In the genomic region with DNA sequence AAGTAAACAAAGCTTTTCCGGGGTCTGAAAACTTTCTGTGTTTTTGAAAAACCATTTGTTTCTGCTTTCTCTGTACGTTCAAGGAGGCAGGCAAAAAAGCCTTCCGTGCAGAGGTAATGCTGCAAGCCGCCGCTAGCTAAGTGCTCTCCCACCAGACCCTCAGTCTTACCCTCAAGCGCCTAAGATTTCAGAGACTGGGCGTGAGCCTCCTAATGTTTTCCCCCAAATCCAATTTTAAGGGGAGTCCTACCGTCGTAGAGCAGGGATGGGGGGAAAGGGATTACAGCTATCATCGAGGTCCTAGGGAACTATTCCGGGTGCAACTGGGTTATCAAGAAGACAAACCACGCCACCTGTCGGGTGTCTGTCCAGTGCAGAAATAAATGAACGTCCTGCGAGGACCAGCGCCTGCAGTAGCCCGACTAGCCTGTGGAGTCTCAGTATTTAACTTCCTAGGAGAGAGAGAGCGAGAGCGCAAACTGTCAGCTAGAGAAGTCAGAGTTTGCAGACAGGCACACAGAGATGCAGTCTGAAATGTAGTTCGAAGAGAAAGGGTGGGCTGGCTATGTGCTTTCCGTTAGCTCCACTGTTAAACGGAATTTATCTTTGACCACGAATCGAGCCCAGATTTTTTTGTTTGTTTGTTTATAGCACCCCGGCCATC, we compare ENCODE assay signal across 8 mouse cellular contexts. TPM values are rescaled to one million over a fixed set of nuclear protein-coding genes. Genes with fewer than 3 reads are reported as not detected.
DNase-seq lines count a peak whose midpoint lies in the region; ATAC-seq lines count a peak whose summit lies in the region.

No protein-coding gene starts in this region.

- H3K4me1 ChIP-seq in embryonic facial prominence, embryonic 13.5 days = peaks cover 33% of the 10 kb centered on the region
- H3K4me1 ChIP-seq in heart, embryonic 10.5 days = peaks cover 9% of the 10 kb centered on the region
- no peaks in the 10 kb centered on the region for H3K4me1 ChIP-seq in kidney, embryonic 14.5 days (ENCODE audit: control insufficient read depth, insufficient read depth, low read length)
- H3K4me1 ChIP-seq in liver, embryonic 13.5 days (replicated peaks) = peaks cover 12% of the 10 kb centered on the region
- peaks cover 4% of the 10 kb centered on the region; the same call in 1 of the 2 replicates for H3K4me1 ChIP-seq in stomach, embryonic 14.5 days (ENCODE audit: control insufficient read depth, insufficient read depth, low read length)

- H3K27ac ChIP-seq in embryonic facial prominence, embryonic 13.5 days = peak overlapping the region; percentile 80; the same call in 1 of the 2 replicates
- H3K27ac ChIP-seq in heart, embryonic 10.5 days = 0 out of 2 replicates have a peak overlapping the region, but pooled peaks have one; percentile 6
- no peak overlapping the region for H3K27ac ChIP-seq in kidney, embryonic 14.5 days (ENCODE audit: low read depth, low read length)
- H3K27ac ChIP-seq in liver, embryonic 13.5 days = no peak overlapping the region
- H3K27ac ChIP-seq in stomach, embryonic 14.5 days (ENCODE audit: low read length) = no peak overlapping the region

- no peaks in the 10 kb centered on the region for H3K9me3 ChIP-seq in embryonic facial prominence, embryonic 13.5 days
- H3K9me3 ChIP-seq in heart, embryonic 10.5 days = no peaks in the 10 kb centered on the region
- no peaks in the 10 kb centered on the region for H3K9me3 ChIP-seq in kidney, embryonic 14.5 days (ENCODE audit: control insufficient read depth, low read length)
- no peaks in the 10 kb centered on the region for H3K9me3 ChIP-seq in liver, embryonic 13.5 days (replicated peaks)
- H3K9me3 ChIP-seq in stomach, embryonic 14.5 days (ENCODE audit: control insufficient read depth, low read depth, low read length) = no peaks in the 10 kb centered on the region

- under 1% methylated on average over 25 of the region's 25 CpGs for WGBS in embryonic facial prominence, embryonic 13.5 days
- 1% methylated on average over 25 of the region's 25 CpGs for WGBS in heart, embryonic 10.5 days
- WGBS in kidney, embryonic 14.5 days = under 1% methylated on average over 25 of the region's 25 CpGs
- under 1% methylated on average over 25 of the region's 25 CpGs for WGBS in liver, embryonic 13.5 days (ENCODE audit: insufficient replicate concordance)
- WGBS in stomach, embryonic 14.5 days = under 1% methylated on average over 25 of the region's 25 CpGs

- no peaks in the 10 kb centered on the region for H3K36me3 ChIP-seq in embryonic facial prominence, embryonic 13.5 days
- H3K36me3 ChIP-seq in heart, embryonic 10.5 days = no peaks in the 10 kb centered on the region
- no peaks in the 10 kb centered on the region for H3K36me3 ChIP-seq in kidney, embryonic 14.5 days (ENCODE audit: control insufficient read depth, insufficient read depth, low read length)
- no peaks in the 10 kb centered on the region for H3K36me3 ChIP-seq in liver, embryonic 13.5 days
- no peaks in the 10 kb centered on the region for H3K36me3 ChIP-seq in stomach, embryonic 14.5 days (ENCODE audit: control insufficient read depth, insufficient read depth, low read length)

- H3K9ac ChIP-seq in embryonic facial prominence, embryonic 13.5 days = peak overlapping the region; percentile 77
- H3K9ac ChIP-seq in kidney, embryonic 14.5 days (ENCODE audit: low read depth, low read length) = peak overlapping the region; percentile 40
- H3K9ac ChIP-seq in liver, embryonic 13.5 days = peak overlapping the region; percentile 29; the same call in 1 of the 2 replicates
- 0 out of 2 replicates have a peak overlapping the region, but pooled peaks have one; percentile 10 for H3K9ac ChIP-seq in stomach, embryonic 14.5 days (replicated peaks; ENCODE audit: low read depth, low read length)

- ATAC-seq in embryonic facial prominence, embryonic 13.5 days (ENCODE audit: insufficient number of reproducible peaks, insufficient read depth, low FRiP score, low TSS enrichment, low read depth) = peak; percentile 65; the same call in 1 of the 2 replicates
- ATAC-seq in kidney, embryonic 14.5 days (ENCODE audit: low FRiP score, low TSS enrichment) = peak; percentile 80
- peak; percentile 78 for ATAC-seq in liver, embryonic 13.5 days (ENCODE audit: low read depth)
- peak; percentile 80 for ATAC-seq in stomach, embryonic 14.5 days (ENCODE audit: insufficient number of reproducible peaks, insufficient read depth, low FRiP score, low read depth)

- H3K4me2 ChIP-seq in embryonic facial prominence, embryonic 13.5 days = peak overlapping the region; percentile 91
- peak overlapping the region; percentile 91 for H3K4me2 ChIP-seq in kidney, embryonic 14.5 days (replicated peaks; ENCODE audit: low read depth, low read length)
- peak overlapping the region; percentile 74 for H3K4me2 ChIP-seq in liver, embryonic 13.5 days
- peak overlapping the region; percentile 93 for H3K4me2 ChIP-seq in stomach, embryonic 14.5 days (replicated peaks; ENCODE audit: low read depth, low read length)

- H3K27me3 ChIP-seq in embryonic facial prominence, embryonic 13.5 days = 0 out of 2 replicates have a peak, but pooled peaks cover 4% of the 10 kb centered on the region
- peaks cover 29% of the 10 kb centered on the region for H3K27me3 ChIP-seq in heart, embryonic 10.5 days (ENCODE audit: insufficient read depth, poor library complexity, severe bottlenecking)
- peaks cover 16% of the 10 kb centered on the region for H3K27me3 ChIP-seq in kidney, embryonic 14.5 days (ENCODE audit: control insufficient read depth, insufficient read depth, low read length)
- H3K27me3 ChIP-seq in liver, embryonic 13.5 days = peaks cover 40% of the 10 kb centered on the region
- H3K27me3 ChIP-seq in stomach, embryonic 14.5 days (ENCODE audit: control insufficient read depth, insufficient read depth, low read length) = 0 out of 2 replicates have a peak, but pooled peaks cover 5% of the 10 kb centered on the region

- peak; percentile 91 for DNase-seq in A20 (ENCODE audit: low read depth, low spot score)
- peak; percentile 88 for DNase-seq in adrenal gland, postnatal 14 days
- DNase-seq in heart, embryonic 10.5 days (ENCODE audit: low spot score) = peak; percentile 93
- DNase-seq in liver, embryonic 13.5 days = peak; percentile 50
- DNase-seq in natural killer cell, adult 2 months (ENCODE audit: low spot score in 2 of 2) = peak; percentile 69 to 78

- H3K4me3 ChIP-seq in embryonic facial prominence, embryonic 13.5 days = peak overlapping the region; percentile 60
- peak overlapping the region; percentile 68 for H3K4me3 ChIP-seq in heart, embryonic 10.5 days
- peak overlapping the region; percentile 57 for H3K4me3 ChIP-seq in kidney, embryonic 14.5 days (ENCODE audit: low read length)
- peak overlapping the region; percentile 57 for H3K4me3 ChIP-seq in liver, embryonic 13.5 days (replicated peaks)
- H3K4me3 ChIP-seq in stomach, embryonic 14.5 days (ENCODE audit: low read depth, low read length) = peak overlapping the region; percentile 53

RNA-seq across cellular contexts. Expression of a gene that starts 0.5 kb away (rescaled TPM):
- total RNA-seq in adrenal gland, postnatal 14 days (2021) = 0.19 and 0.30 TPM in 2 replicates
- polyA plus RNA-seq in embryonic facial prominence, embryonic 13.5 days (2015; fragmentation: Nextera tagmentation; extraction: Ambion mirVana) = 74.0 and 111 TPM in 2 replicates
- polyA plus RNA-seq in heart, embryonic 10.5 days (2016; fragmentation: Nextera tagmentation; extraction: Ambion mirVana) = 1.2 and 2.5 TPM in 2 replicates
- 1.9 and 2.6 TPM in 2 replicates for polyA plus RNA-seq in kidney, embryonic 14.5 days (2014; fragmentation: Nextera tagmentation; extraction: Ambion mirVana)
- 1.1 TPM in 2 replicates for polyA plus RNA-seq in liver, embryonic 13.5 days (2015; fragmentation: Nextera tagmentation; extraction: Ambion mirVana)
- polyA plus RNA-seq in stomach, embryonic 14.5 days (2014; fragmentation: Nextera tagmentation; extraction: Ambion mirVana) = 1.7 and 2.2 TPM in 2 replicates

RNA-seq across cellular contexts. Expression of a gene that starts 54.1 kb away (rescaled TPM):
- 20.5 and 21.7 TPM in 2 replicates for total RNA-seq in adrenal gland, postnatal 14 days (2021)
- polyA plus RNA-seq in embryonic facial prominence, embryonic 13.5 days (2015; fragmentation: Nextera tagmentation; extraction: Ambion mirVana) = 4.3 and 5.6 TPM in 2 replicates
- 2.0 and 3.1 TPM in 2 replicates for polyA plus RNA-seq in heart, embryonic 10.5 days (2016; fragmentation: Nextera tagmentation; extraction: Ambion mirVana)
- 5.4 and 5.7 TPM in 2 replicates for polyA plus RNA-seq in kidney, embryonic 14.5 days (2014; fragmentation: Nextera tagmentation; extraction: Ambion mirVana)
- 1.1 and 1.2 TPM in 2 replicates for polyA plus RNA-seq in liver, embryonic 13.5 days (2015; fragmentation: Nextera tagmentation; extraction: Ambion mirVana)
- 5.1 and 5.6 TPM in 2 replicates for polyA plus RNA-seq in stomach, embryonic 14.5 days (2014; fragmentation: Nextera tagmentation; extraction: Ambion mirVana)

Comparison
In these comparisons a context has a peak if more than half of its experiments do, and no peak if none do; other contexts are left out.
1. H3K27ac ChIP-seq: peak in embryonic facial prominence, embryonic 13.5 days (single experiment) and heart, embryonic 10.5 days (single experiment); none in kidney, embryonic 14.5 days (single experiment), liver, embryonic 13.5 days (single experiment) and stomach, embryonic 14.5 days (single experiment).
2. H3K9ac ChIP-seq: peak in every context shown above with its lines; median percentile 77 in embryonic facial prominence, embryonic 13.5 days; 40 in kidney, embryonic 14.5 days; 29 in liver, embryonic 13.5 days; 10 in stomach, embryonic 14.5 days.
3. RNA of a gene that starts 0.5 kb away (polyA plus RNA-seq): 74.0 to 111 TPM in embryonic facial prominence, embryonic 13.5 days; 1.2 to 2.5 TPM in heart, embryonic 10.5 days, 1.9 to 2.6 TPM in kidney, embryonic 14.5 days, 1.7 to 2.2 TPM in stomach, embryonic 14.5 days and 1.1 TPM in liver, embryonic 13.5 days; every median in the first group is over 10 times any median in the second.
4. Peak in every context shown above with its lines, with median percentiles within 50 percentile points of each other: DNase-seq, ATAC-seq, H3K4me2 ChIP-seq and H3K4me3 ChIP-seq.